Mouse (Mus musculus) hindbrain, embryonic 16.5 days (tissue): Measurements from ENCODE around the gene Ldhc. TPM values are rescaled to one million over a fixed set of nuclear protein-coding genes. Genes with fewer than 3 reads are reported as not detected.

Experiments
- ATAC-seq: fragments of 200-750 bp; cut with Nextera tagmentation; 2 replicates; pipeline ENCODE4 v1.8.0; 2017; ENCODE audit warnings: moderate TSS enrichment, moderate library complexity
- H3K27ac ChIP-seq: fragments of 300-500 bp; sonication (generic); 2 replicates; pipeline ENCODE4 v1.5.1; 2014; ENCODE audit warnings: low read depth, mild to moderate bottlenecking, control low read depth, low read length, moderate library complexity
- H3K27me3 ChIP-seq: fragments of 300-500 bp; sonication (generic); replicated peaks from 2 replicates; pipeline ENCODE4 v1.6.1; 2014; ENCODE audit warnings: low read length; ENCODE audit not compliant: control insufficient read depth, insufficient read depth
- H3K36me3 ChIP-seq: fragments of 300-500 bp; sonication (generic); 2 replicates; pipeline ENCODE4 v1.6.1; 2014; ENCODE audit warnings: mild to moderate bottlenecking, low read length, moderate library complexity, mixed read lengths; ENCODE audit not compliant: control insufficient read depth, insufficient read depth
- H3K4me1 ChIP-seq: fragments of 300-500 bp; sonication (generic); 2 replicates; pipeline ENCODE4 v1.6.1; 2014; ENCODE audit warnings: low read depth, low read length; ENCODE audit not compliant: control insufficient read depth, insufficient read depth
- H3K4me2 ChIP-seq: fragments of 300-500 bp; sonication (generic); 2 replicates; pipeline ENCODE4 v1.6.1; 2014; ENCODE audit warnings: mild to moderate bottlenecking, low read length, control low read depth, moderate library complexity
- H3K4me3 ChIP-seq: fragments of 300-500 bp; sonication (generic); 2 replicates; pipeline ENCODE4 v1.5.1; 2014; ENCODE audit warnings: mild to moderate bottlenecking, low read length, control low read depth, moderate library complexity
- H3K9ac ChIP-seq: fragments of 300-500 bp; sonication (generic); 2 replicates; pipeline ENCODE4 v1.6.1; 2014; ENCODE audit warnings: low read depth, mild to moderate bottlenecking, control low read depth, low read length, moderate library complexity
- H3K9me3 ChIP-seq: fragments of 300-500 bp; sonication (generic); 2 replicates; pipeline ENCODE4 v1.6.1; 2014; ENCODE audit warnings: mild to moderate bottlenecking, low read length, moderate library complexity; ENCODE audit not compliant: control insufficient read depth
- WGBS: fragments of 180-500 bp; shearing (Covaris S2); extraction: QIAGEN DNeasy Blood & Tissue Kit; methylation state at CpG from one replicate; pipeline ENCODE4 v1.1.7; 2014; 5-methylcytosine and 5-hydroxymethylcytosine counted together
- polyA plus RNA-seq: library from polyadenylated mRNA; unstranded; fragments of >200 nt; fragmentation: Nextera tagmentation; extraction: Ambion mirVana; gene quantifications from 2 replicates; pipeline ENCODE4 v1.2.1, GENCODE M21; 2015

Ldhc gene
- polyA plus RNA-seq, 1 experiment from 2014 or later: 0.25 TPM

DNA sequence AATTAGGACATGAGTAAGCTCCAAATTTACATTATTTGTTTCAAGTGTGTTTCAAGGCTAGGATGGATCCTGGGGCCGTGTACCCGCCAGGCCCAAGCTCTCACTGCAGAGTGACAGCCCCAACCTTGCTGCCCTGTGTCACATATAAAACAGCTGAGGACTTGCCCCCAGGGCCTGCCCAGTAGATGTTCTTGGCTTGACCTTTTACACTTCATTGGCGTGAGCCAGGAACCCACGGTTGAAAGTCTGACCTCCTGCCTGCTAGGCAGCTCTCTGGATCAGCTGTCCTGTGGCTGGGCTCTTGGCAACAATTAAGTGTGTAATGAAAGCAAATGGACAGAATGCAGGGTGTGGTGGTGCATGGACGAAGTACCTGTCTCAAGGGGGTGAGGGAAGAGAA, 11.7 kb upstream of the Ldhc start:
- peaks cover 8% of the 10 kb centered on the region for H3K4me1 ChIP-seq
- H3K9ac ChIP-seq: no peak overlapping the region
- no peak overlapping the region for H3K4me3 ChIP-seq
- H3K4me2 ChIP-seq: no peak overlapping the region
- H3K9me3 ChIP-seq: no peaks in the 10 kb centered on the region
- WGBS: 71% methylated on average over 5 of the region's 5 CpGs
- H3K27ac ChIP-seq: no peak overlapping the region
- no peaks in the 10 kb centered on the region for H3K27me3 ChIP-seq
- no peak for ATAC-seq
- peaks cover 45% of the 10 kb centered on the region for H3K36me3 ChIP-seq

DNA sequence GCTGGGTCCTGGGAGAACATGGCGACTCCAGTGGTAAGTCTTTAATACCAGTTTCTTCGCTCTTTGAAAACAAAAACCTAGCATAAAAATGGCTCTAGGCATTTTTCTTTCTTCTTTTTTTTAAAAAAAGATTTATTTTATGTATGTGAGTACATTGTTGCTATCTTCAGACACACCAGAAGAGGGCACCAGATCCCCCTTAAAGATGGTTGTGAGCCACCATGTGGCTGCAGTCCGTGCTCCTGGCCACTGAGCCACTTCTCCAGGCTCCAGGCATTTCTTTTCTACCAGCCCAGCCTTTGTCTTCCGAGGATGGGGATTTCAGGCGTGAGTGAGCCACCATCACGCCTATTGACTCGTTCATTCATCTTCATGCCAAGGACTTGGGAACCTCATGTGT, 10.0 kb upstream of the Ldhc start:
- Histone ChIP-seq H3K9ac (no peak overlapping the region), H3K4me1 (peaks cover 5% of the 10 kb centered on the region), H3K27me3 (no peaks in the 10 kb centered on the region), H3K36me3 (peaks cover 48% of the 10 kb centered on the region), H3K4me3 (no peak overlapping the region), H3K4me2 (no peak overlapping the region), H3K27ac (no peak overlapping the region), H3K9me3 (no peaks in the 10 kb centered on the region)
- ATAC-seq: no peak
- WGBS: 44% methylated on average over 7 of the region's 7 CpGs

DNA sequence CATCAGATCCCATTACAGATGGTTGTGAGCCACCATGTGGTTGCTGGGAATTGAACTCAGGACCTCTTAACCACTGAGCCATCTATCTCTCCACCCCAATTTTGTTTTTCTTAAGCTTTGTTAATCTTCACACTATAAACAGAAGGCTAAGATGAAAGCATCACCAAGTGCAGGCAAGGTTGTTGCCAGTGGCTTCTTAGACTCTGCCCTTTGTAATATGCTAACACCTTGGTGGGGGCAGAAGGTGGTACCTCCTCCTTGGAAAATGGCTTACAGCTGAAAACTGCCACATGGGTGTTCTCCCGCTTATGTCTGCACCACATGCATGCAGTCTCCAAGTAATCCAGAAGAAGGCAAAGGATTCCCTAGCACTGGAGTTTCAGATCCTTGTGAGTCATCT, 8.3 kb upstream of the Ldhc start:
- no peak for ATAC-seq
- Histone ChIP-seq H3K36me3 (peaks cover 48% of the 10 kb centered on the region), H3K4me3 (no peak overlapping the region), H3K9ac (no peak overlapping the region), H3K4me1 (no peaks in the 10 kb centered on the region), H3K4me2 (no peak overlapping the region), H3K27ac (no peak overlapping the region), H3K9me3 (no peaks in the 10 kb centered on the region), H3K27me3 (no peaks in the 10 kb centered on the region)
- WGBS: 94% methylated on average over 1 of the region's 1 CpGs

DNA sequence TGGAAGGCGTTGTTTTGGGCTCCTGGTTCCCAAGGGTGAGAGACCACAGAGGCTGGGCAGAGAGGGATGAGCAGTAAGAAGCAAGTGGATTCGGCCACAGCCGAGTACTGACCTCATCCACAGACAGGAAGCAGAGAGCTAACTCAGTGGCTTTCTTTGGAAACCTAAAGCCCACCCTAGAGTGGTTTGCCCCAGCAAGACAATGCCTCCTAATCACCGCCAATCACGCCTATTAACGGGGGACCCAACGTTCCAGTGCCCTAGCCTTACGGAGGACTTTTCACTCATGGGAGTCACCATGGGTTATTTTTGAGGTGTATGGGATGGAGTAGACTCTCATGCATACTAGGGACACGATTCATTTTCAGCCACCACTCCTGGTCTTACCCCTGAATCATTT, 7.6 kb upstream of the Ldhc start:
- H3K36me3 ChIP-seq: peaks cover 48% of the 10 kb centered on the region
- H3K4me3 ChIP-seq: no peak overlapping the region
- ATAC-seq: no peak
- H3K4me2 ChIP-seq: no peak overlapping the region
- H3K4me1 ChIP-seq: no peaks in the 10 kb centered on the region
- H3K9ac ChIP-seq: no peak overlapping the region
- H3K27ac ChIP-seq: no peak overlapping the region
- no peaks in the 10 kb centered on the region for H3K27me3 ChIP-seq
- H3K9me3 ChIP-seq: no peaks in the 10 kb centered on the region
- WGBS: 89% methylated on average over 9 of the region's 9 CpGs

DNA sequence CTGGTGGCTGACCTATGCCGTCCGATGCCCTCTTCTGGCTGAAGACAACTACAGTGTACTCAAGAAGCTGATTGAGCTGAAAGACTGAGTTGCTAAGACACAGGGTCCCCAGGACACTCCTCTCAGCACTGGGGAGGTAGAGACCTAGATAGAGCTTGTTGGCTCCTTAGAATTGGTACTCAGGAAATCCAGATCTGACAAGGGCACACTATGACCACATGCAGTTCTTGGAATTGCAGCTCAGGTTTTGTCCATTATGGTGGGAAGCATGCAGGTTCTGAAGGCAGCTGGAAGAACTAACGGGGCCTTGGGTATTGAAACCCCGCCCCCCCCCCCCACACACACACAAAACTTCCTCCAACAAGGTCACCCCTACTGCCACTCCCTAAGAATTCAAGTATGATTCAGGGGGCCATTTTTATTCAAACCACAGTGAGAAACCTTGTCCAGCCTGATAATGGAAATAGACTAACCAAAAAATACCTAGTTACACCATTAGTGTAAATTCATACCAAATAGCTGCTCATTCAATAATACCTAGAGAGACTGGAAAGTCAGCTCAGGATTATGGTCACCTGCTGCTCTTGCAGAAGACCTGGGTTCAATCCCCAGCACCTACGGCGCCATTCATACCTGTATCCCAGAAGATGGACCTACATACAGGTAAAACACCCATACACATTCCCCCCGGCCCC, 5.0 kb upstream of the Ldhc start:
- no peak for ATAC-seq

DNA sequence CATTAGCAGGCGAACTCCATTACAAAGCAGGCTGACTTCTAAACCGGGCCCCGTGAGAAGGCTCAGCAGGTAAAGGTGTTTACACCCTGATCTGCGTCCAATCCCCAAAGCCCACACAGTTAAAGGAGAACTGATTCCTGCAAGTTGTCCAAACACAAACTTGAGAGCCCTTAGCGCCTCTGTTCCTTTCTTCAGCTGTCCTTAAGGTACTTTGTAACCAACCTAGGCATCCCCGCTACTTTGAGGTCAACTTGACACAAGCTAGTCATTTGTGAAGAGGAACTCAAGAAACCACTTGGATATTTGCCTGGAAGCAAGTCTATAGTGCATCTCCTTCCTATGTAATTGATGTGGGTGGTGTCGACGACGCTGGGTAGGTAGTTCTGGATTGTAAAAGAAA, 3.6 kb upstream of the Ldhc start:
- no peak overlapping the region for H3K4me2 ChIP-seq
- ATAC-seq: no peak
- H3K36me3 ChIP-seq: peaks cover 21% of the 10 kb centered on the region
- H3K9me3 ChIP-seq: no peaks in the 10 kb centered on the region
- no peaks in the 10 kb centered on the region for H3K27me3 ChIP-seq
- H3K27ac ChIP-seq: no peak overlapping the region
- no peaks in the 10 kb centered on the region for H3K4me1 ChIP-seq
- H3K9ac ChIP-seq: no peak overlapping the region
- 75% methylated on average over 9 of the region's 9 CpGs for WGBS
- no peak overlapping the region for H3K4me3 ChIP-seq

More for the DNA sequence above, 5.0 kb upstream of the Ldhc start:
- 71% methylated on average over 7 of the region's 7 CpGs for WGBS
- Histone ChIP-seq H3K27me3 (no peaks in the 10 kb centered on the region), H3K27ac (no peak overlapping the region), H3K4me1 (no peaks in the 10 kb centered on the region), H3K36me3 (peaks cover 32% of the 10 kb centered on the region), H3K4me3 (no peak overlapping the region), H3K4me2 (no peak overlapping the region), H3K9ac (no peak overlapping the region), H3K9me3 (no peaks in the 10 kb centered on the region)

DNA sequence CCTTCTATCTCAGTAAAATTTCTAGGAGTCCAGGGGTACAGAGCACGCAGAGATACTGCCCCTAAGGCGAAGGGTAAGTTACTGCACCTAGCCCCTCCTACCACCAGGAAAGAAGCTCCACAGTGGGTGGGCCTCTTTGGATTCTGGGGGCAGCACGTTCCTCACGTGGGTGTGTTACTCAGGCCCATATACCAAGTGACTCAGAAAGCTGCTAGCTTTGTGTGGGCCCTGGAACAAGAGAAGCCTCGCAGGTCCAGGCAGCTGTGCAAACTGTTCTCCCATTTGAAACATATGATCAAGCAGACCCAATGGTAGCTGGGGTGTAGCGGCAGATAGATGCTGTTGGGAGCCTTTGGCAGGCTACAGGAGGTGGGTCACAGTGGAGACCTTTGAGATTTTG, 2.0 kb upstream of the Ldhc start:
- Histone ChIP-seq H3K4me3 (no peak overlapping the region), H3K36me3 (peaks cover 6% of the 10 kb centered on the region), H3K9ac (no peak overlapping the region), H3K9me3 (no peaks in the 10 kb centered on the region), H3K27ac (no peak overlapping the region), H3K27me3 (no peaks in the 10 kb centered on the region), H3K4me1 (no peaks in the 10 kb centered on the region), H3K4me2 (no peak overlapping the region)
- WGBS: 64% methylated on average over 6 of the region's 6 CpGs
- ATAC-seq: no peak

DNA sequence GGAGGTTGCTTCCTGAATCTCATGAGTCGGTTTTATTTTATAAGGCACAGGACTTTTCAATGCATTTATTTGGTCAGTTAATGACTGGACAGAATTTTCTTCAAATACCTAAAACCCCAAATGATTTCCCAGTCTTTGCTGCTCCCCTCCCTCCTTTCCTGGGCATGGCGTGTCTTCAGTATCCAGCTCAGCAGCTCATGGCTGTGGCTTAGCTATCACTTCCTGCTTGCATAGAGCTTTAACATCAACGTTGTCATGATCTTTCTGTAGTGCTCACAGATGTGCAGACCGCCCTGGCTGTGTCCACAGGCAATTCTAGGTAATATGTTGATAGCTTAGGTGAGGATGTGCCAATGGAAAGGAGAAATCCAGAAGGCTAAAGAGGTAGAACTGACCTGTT, 11.0 kb downstream of the Ldhc start:
- no peak overlapping the region for H3K4me3 ChIP-seq
- WGBS: 78% methylated on average over 4 of the region's 4 CpGs

DNA sequence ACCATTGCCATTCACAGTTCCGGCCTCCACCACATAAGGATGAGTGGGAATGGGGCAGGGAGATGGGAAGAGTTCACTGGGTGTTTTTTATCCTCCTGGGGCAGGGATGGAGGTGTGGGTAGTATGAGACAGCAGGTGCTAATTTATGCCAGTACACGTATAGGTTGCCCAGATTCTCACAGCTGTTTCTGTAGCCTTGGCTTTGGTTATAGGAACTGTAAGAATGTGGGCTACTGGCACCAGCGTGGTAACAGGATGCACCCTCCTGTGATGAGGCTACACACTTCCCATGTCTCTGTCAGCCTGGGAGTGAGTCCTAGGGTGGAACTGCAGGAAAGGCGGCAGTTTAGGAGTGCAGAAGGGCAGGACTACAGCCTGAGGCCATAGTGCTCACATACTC, 15.8 kb downstream of the Ldhc start:
- ATAC-seq: no peak
- Histone ChIP-seq H3K4me3 (no peak overlapping the region), H3K27me3 (no peaks in the 10 kb centered on the region), H3K9ac (no peak overlapping the region), H3K36me3 (0 out of 2 replicates have a peak, but pooled peaks cover 2% of the 10 kb centered on the region), H3K4me2 (no peak overlapping the region), H3K27ac (no peak overlapping the region), H3K9me3 (no peaks in the 10 kb centered on the region), H3K4me1 (no peaks in the 10 kb centered on the region)
- 70% methylated on average over 4 of the region's 4 CpGs for WGBS

More for the DNA sequence above, 11.0 kb downstream of the Ldhc start:
- Histone ChIP-seq H3K36me3 (0 out of 2 replicates have a peak, but pooled peaks cover 2% of the 10 kb centered on the region), H3K27me3 (no peaks in the 10 kb centered on the region), H3K4me2 (no peak overlapping the region), H3K27ac (no peak overlapping the region), H3K4me1 (no peaks in the 10 kb centered on the region), H3K9ac (no peak overlapping the region), H3K9me3 (no peaks in the 10 kb centered on the region)
- no peak for ATAC-seq
